ENCODE assay signal across 16 mouse cellular contexts in genomic region chr11:74385674-74386073, GRCm38 (mm10). TPM values are rescaled to one million over a fixed set of nuclear protein-coding genes. Genes with fewer than 3 reads are reported as not detected.
DNase-seq lines count a peak whose midpoint lies in the region; ATAC-seq and TF ChIP-seq lines count a peak whose summit lies in the region.
"Had no signal": no experiment of that assay in that cellular context is flagged by ENCODE, and none has a peak within 500 bp of the region (broad histone marks: within the 10 kb centered on the region; RNA-seq: fewer than 3 reads in every experiment).

No protein-coding gene starts in this region.

- no peak overlapping the region for H3K9ac ChIP-seq in embryonic facial prominence, embryonic 14.5 days (ENCODE audit: low read depth, low read length)
- H3K9ac ChIP-seq in kidney, embryonic 16.5 days (replicated peaks; ENCODE audit: low read length): no peak overlapping the region
- H3K9ac ChIP-seq: embryonic facial prominence, embryonic 15.5 days; forebrain, embryonic 15.5 days had no signal

- ATAC-seq in embryonic facial prominence, embryonic 14.5 days (ENCODE audit: low read depth): no peak
- ATAC-seq in kidney, embryonic 16.5 days (ENCODE audit: low FRiP score, low TSS enrichment): no peak
- ATAC-seq: forebrain, embryonic 15.5 days had no signal

- H3K27ac ChIP-seq in embryonic facial prominence, embryonic 14.5 days (replicated peaks; ENCODE audit: low read depth, low read length): no peak overlapping the region
- no peak overlapping the region for H3K27ac ChIP-seq in embryonic facial prominence, embryonic 10.5 days (replicated peaks)
- peak overlapping the region; percentile 75 for H3K27ac ChIP-seq in kidney, adult 2 months (ENCODE audit: insufficient read depth, low read depth, low read length)
- no peak overlapping the region for H3K27ac ChIP-seq in kidney, embryonic 16.5 days (ENCODE audit: low read length)
- H3K27ac ChIP-seq: embryonic facial prominence, embryonic 15.5 days; forebrain, embryonic 15.5 days had no signal

- no peak overlapping the region for H3K4me3 ChIP-seq in embryonic facial prominence, embryonic 14.5 days (ENCODE audit: low read depth, low read length)
- no peak overlapping the region for H3K4me3 ChIP-seq in embryonic facial prominence, embryonic 10.5 days
- H3K4me3 ChIP-seq in kidney, adult 2 months (ENCODE audit: insufficient read depth, low read depth, low read length): no peak overlapping the region
- H3K4me3 ChIP-seq in kidney, embryonic 16.5 days (ENCODE audit: low read length): no peak overlapping the region
- H3K4me3 ChIP-seq: embryonic facial prominence, embryonic 15.5 days; forebrain, embryonic 15.5 days had no signal

- DNase-seq in embryonic facial prominence, embryonic 14.5 days (ENCODE audit: low spot score): peak; percentile 27
- DNase-seq in embryonic facial prominence, embryonic 10.5 days (ENCODE audit: low spot score): no peak
- peak; percentile 64 for DNase-seq in kidney, adult 2 months
- peak; percentile 54 for DNase-seq in urinary bladder, postnatal 14 days (ENCODE audit: low spot score)
- DNase-seq in urinary bladder, postnatal 25 days (ENCODE audit: low spot score): no peak
- no peak for DNase-seq in retina, embryonic 14.5 days (ENCODE audit: low spot score)
- no peak for DNase-seq in testis, postnatal 10 days (ENCODE audit: low spot score)
- DNase-seq: cerebellum, postnatal 36 days; liver; right cerebral cortex, postnatal 4 days had no signal

- no peaks in the 10 kb centered on the region for H3K27me3 ChIP-seq in embryonic facial prominence, embryonic 14.5 days (replicated peaks; ENCODE audit: control insufficient read depth, insufficient read depth, low read length)
- H3K27me3 ChIP-seq in embryonic facial prominence, embryonic 10.5 days (replicated peaks; ENCODE audit: low read depth, poor library complexity, severe bottlenecking): no peaks in the 10 kb centered on the region
- no peaks in the 10 kb centered on the region for H3K27me3 ChIP-seq in kidney, adult 2 months (replicated peaks; ENCODE audit: control insufficient read depth, insufficient read depth, low read length)
- no peaks in the 10 kb centered on the region for H3K27me3 ChIP-seq in kidney, embryonic 16.5 days (ENCODE audit: insufficient read depth, low read length)
- H3K27me3 ChIP-seq: embryonic facial prominence, embryonic 15.5 days; forebrain, embryonic 15.5 days had no signal

- H3K4me1 ChIP-seq in embryonic facial prominence, embryonic 14.5 days (ENCODE audit: control insufficient read depth, insufficient read depth, low read length): no peaks in the 10 kb centered on the region
- H3K4me1 ChIP-seq in embryonic facial prominence, embryonic 10.5 days: peaks cover 21% of the 10 kb centered on the region
- 0 out of 2 replicates have a peak, but pooled peaks cover 5% of the 10 kb centered on the region for H3K4me1 ChIP-seq in kidney, adult 2 months (ENCODE audit: control insufficient read depth, insufficient read depth, low read length)
- 0 out of 2 replicates have a peak, but pooled peaks cover 5% of the 10 kb centered on the region for H3K4me1 ChIP-seq in kidney, embryonic 16.5 days (ENCODE audit: insufficient read depth, low read length)
- H3K4me1 ChIP-seq: forebrain, embryonic 15.5 days had no signal

- no peak for TF ChIP-seq POLR2A in kidney, adult 2 months (IDR thresholded peaks at IDR 0.05; ENCODE audit: low read depth, low read length)

- no peaks in the 10 kb centered on the region for H3K36me3 ChIP-seq in embryonic facial prominence, embryonic 14.5 days (ENCODE audit: control insufficient read depth, insufficient read depth, low read length)
- no peaks in the 10 kb centered on the region for H3K36me3 ChIP-seq in embryonic facial prominence, embryonic 10.5 days (replicated peaks)
- no peaks in the 10 kb centered on the region for H3K36me3 ChIP-seq in kidney, adult 2 months (ENCODE audit: control insufficient read depth, insufficient read depth, low read length)
- no peaks in the 10 kb centered on the region for H3K36me3 ChIP-seq in kidney, embryonic 16.5 days (ENCODE audit: insufficient read depth, low read length)
- H3K36me3 ChIP-seq: embryonic facial prominence, embryonic 15.5 days; forebrain, embryonic 15.5 days had no signal

- no peak for TF ChIP-seq CTCF in kidney, adult 2 months (conservative IDR thresholded peaks at IDR 0.05; ENCODE audit: insufficient read depth, insufficient read length, low read depth, low read length)

- 65% methylated on average over 9 of the region's 9 CpGs for WGBS in embryonic facial prominence, embryonic 14.5 days
- WGBS in embryonic facial prominence, embryonic 10.5 days: 76% methylated on average over 9 of the region's 9 CpGs
- WGBS in kidney, adult 2 months: 51% methylated on average over 9 of the region's 9 CpGs
- WGBS in kidney, embryonic 16.5 days: 54% methylated on average over 9 of the region's 9 CpGs

- no peak overlapping the region for H3K4me2 ChIP-seq in embryonic facial prominence, embryonic 14.5 days (ENCODE audit: low read depth, low read length)
- no peak overlapping the region for H3K4me2 ChIP-seq in kidney, embryonic 16.5 days (replicated peaks; ENCODE audit: low read depth, low read length)
- H3K4me2 ChIP-seq: embryonic facial prominence, embryonic 15.5 days; forebrain, embryonic 15.5 days had no signal

- no peaks in the 10 kb centered on the region for H3K9me3 ChIP-seq in embryonic facial prominence, embryonic 14.5 days (ENCODE audit: control insufficient read depth, low read length)
- H3K9me3 ChIP-seq in embryonic facial prominence, embryonic 10.5 days: no peaks in the 10 kb centered on the region
- H3K9me3 ChIP-seq in kidney, embryonic 16.5 days (ENCODE audit: low read length): no peaks in the 10 kb centered on the region
- H3K9me3 ChIP-seq: embryonic facial prominence, embryonic 15.5 days; forebrain, embryonic 15.5 days had no signal

RNA-seq across cellular contexts. Expression of gene Olfr412, which starts 23.8 kb away (rescaled TPM):
- not detected in 2 replicates for polyA plus RNA-seq in embryonic facial prominence, embryonic 14.5 days (2014; fragmentation: Nextera tagmentation; extraction: Ambion mirVana)
- polyA plus RNA-seq in embryonic facial prominence, embryonic 10.5 days (2016; fragmentation: Nextera tagmentation; extraction: Ambion mirVana): not detected in 2 replicates
- polyA plus RNA-seq in kidney, adult 2 months (2012; rRNA removed): not detected in 2 replicates
- not detected in 2 replicates for polyA plus RNA-seq in kidney, embryonic 16.5 days (2015; fragmentation: Nextera tagmentation; extraction: Ambion mirVana)
- polyA plus RNA-seq: embryonic facial prominence, embryonic 15.5 days; forebrain, embryonic 15.5 days; gonadal fat pad, adult 2 months; intestine, embryonic 14.5 days; stomach, embryonic 14.5 days had no signal

RNA-seq across cellular contexts. Expression of gene Olfr411, which starts 33.2 kb away (rescaled TPM):
- 0.20 TPM in 1 of 2 replicates, not detected in the other for polyA plus RNA-seq in embryonic facial prominence, embryonic 14.5 days (2014; fragmentation: Nextera tagmentation; extraction: Ambion mirVana)
- not detected in 2 replicates for polyA plus RNA-seq in embryonic facial prominence, embryonic 10.5 days (2016; fragmentation: Nextera tagmentation; extraction: Ambion mirVana)
- polyA plus RNA-seq in kidney, adult 2 months (2012; rRNA removed): not detected in 2 replicates
- not detected in 2 replicates for polyA plus RNA-seq in kidney, embryonic 16.5 days (2015; fragmentation: Nextera tagmentation; extraction: Ambion mirVana)
- polyA plus RNA-seq: forebrain, embryonic 15.5 days; gonadal fat pad, adult 2 months; intestine, embryonic 14.5 days; stomach, embryonic 14.5 days had no signal

RNA-seq across cellular contexts. Expression of gene Olfr410, which starts 47.8 kb away (rescaled TPM):
- 0.03 and 0.05 TPM in 2 replicates for polyA plus RNA-seq in embryonic facial prominence, embryonic 14.5 days (2014; fragmentation: Nextera tagmentation; extraction: Ambion mirVana)
- not detected in 2 replicates for polyA plus RNA-seq in embryonic facial prominence, embryonic 10.5 days (2016; fragmentation: Nextera tagmentation; extraction: Ambion mirVana)
- polyA plus RNA-seq in kidney, adult 2 months (2012; rRNA removed): not detected in 2 replicates
- polyA plus RNA-seq in kidney, embryonic 16.5 days (2015; fragmentation: Nextera tagmentation; extraction: Ambion mirVana): not detected in 2 replicates
- polyA plus RNA-seq: forebrain, embryonic 15.5 days; gonadal fat pad, adult 2 months; intestine, embryonic 14.5 days; stomach, embryonic 14.5 days had no signal

Comparison
In these comparisons a context has a peak if more than half of its experiments do, and no peak if none do; other contexts are left out.
1. DNase-seq: peak in embryonic facial prominence, embryonic 14.5 days (single experiment), kidney, adult 2 months (single experiment) and urinary bladder, postnatal 14 days (single experiment); none in embryonic facial prominence, embryonic 10.5 days (single experiment), urinary bladder, postnatal 25 days (single experiment), retina, embryonic 14.5 days (single experiment) and testis, postnatal 10 days (single experiment).